Mouse (Mus musculus): ENCODE results near the gene Clns1a. TPM values are rescaled to one million over a fixed set of nuclear protein-coding genes. Genes with fewer than 3 reads are reported as not detected.
A peak's percentile ranks its signal among the peaks of the same experiment; 100 is the strongest.

Clns1a gene
- polyA plus RNA-seq, 1 experiment from 2014 or later = 195 TPM

DNA sequence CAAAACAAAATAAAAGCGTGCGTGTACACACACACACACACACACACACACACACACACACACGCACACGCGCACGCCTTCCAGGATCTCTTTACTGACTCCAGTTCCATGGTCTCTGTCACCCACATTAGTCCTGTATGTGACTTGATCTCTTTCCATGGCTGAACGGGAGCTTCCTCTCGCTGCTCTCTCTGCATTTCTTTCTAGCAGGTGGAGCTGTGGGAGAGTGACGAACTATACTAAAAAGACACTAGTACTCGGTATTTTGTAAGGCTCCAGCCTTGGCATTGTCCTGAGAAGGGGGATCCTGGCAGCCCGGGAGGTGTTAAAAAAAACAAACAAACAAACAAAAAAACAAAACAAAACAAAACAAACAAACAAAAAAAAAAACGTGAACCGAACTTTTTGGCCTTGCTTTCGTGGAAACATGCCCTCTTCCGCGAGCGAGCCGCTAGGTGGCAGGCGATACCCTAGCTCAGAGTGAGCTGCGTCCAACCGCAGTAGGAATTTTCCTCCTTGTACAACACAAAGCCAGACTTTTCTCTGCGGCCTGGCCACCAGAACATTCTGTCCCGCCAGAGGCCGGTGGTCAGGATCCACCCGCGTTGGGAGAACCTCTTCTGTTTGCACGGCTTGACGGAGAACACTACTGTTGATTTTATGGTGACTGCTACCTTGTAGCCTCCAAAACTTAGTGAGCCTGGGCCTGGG is 51.5 kb downstream of the Clns1a start:
- no peak overlapping the region for H3K4me3 ChIP-seq (replicated peaks; ENCODE audit: low read depth, low read length)
- DNase-seq (peak; percentile 91), ATAC-seq (ENCODE audit: low FRiP score, low TSS enrichment) (peak; percentile 77; the same call in 1 of the 2 replicates)
- no peaks in the 10 kb centered on the region for H3K36me3 ChIP-seq (ENCODE audit: control insufficient read depth, insufficient read depth, low read length)
- no peaks in the 10 kb centered on the region for H3K4me1 ChIP-seq (ENCODE audit: control insufficient read depth, insufficient read depth, low read length)
- H3K27me3 ChIP-seq (ENCODE audit: control insufficient read depth, insufficient read depth, low read length) = no peaks in the 10 kb centered on the region
- peak overlapping the region; percentile 30; the same call in 1 of the 2 replicates for H3K4me2 ChIP-seq (ENCODE audit: low read length)
- no peak overlapping the region for H3K9ac ChIP-seq (replicated peaks; ENCODE audit: low read length)
- 26% methylated on average over 28 of the region's 28 CpGs for WGBS
- no peaks in the 10 kb centered on the region for H3K9me3 ChIP-seq (ENCODE audit: control insufficient read depth, low read length)
- H3K27ac ChIP-seq (replicated peaks; ENCODE audit: low read depth, low read length) = no peak overlapping the region

DNA sequence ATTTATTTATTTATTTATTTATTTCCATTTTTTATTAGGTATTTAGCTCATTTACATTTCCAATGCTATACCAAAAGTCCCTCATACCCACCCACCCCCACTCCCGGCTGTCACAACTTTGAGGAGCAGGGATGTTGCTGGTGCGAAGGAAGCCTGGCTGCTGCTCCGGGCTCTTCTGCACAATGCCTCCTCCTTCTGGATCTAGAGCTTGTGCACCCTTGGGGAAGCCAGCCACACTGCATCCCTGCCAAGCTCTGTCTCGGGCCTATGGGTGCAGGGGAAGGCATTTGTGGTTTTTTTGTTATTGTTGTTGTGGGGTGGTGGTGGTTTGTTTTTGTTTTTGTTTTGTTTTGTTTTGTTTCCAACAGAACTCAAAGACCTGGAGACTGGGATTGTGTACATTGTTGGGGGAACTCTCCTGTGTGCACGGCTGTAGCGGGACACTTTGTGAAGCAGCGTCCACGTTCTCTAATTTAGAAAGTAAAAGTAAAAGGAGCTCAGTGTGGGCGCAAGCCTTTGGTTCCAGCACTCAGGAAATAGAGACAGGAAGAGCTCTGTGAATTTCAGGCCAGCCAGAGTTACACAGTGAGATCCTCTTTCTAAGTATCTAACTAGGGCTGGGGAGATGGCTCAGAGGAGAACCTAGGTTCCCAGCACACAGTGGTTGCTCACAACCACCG is 52.2 kb downstream of the Clns1a start:
- Histone ChIP-seq H3K4me1 (ENCODE audit: control insufficient read depth, insufficient read depth, low read length) (no peaks in the 10 kb centered on the region), H3K4me2 (ENCODE audit: low read length) (peak overlapping the region; percentile 28), H3K9ac (replicated peaks; ENCODE audit: low read length) (no peak overlapping the region), H3K9me3 (ENCODE audit: control insufficient read depth, low read length) (no peaks in the 10 kb centered on the region), H3K27me3 (ENCODE audit: control insufficient read depth, insufficient read depth, low read length) (no peaks in the 10 kb centered on the region), H3K4me3 (replicated peaks; ENCODE audit: low read depth, low read length) (no peak overlapping the region), H3K27ac (replicated peaks; ENCODE audit: low read depth, low read length) (no peak overlapping the region), H3K36me3 (ENCODE audit: control insufficient read depth, insufficient read depth, low read length) (no peaks in the 10 kb centered on the region)
- DNase-seq (no peak), ATAC-seq (ENCODE audit: low FRiP score, low TSS enrichment) (0 out of 2 replicates have a peak, but pooled peaks have one; percentile 14)
- 58% methylated on average over 10 of the region's 10 CpGs for WGBS

DNA sequence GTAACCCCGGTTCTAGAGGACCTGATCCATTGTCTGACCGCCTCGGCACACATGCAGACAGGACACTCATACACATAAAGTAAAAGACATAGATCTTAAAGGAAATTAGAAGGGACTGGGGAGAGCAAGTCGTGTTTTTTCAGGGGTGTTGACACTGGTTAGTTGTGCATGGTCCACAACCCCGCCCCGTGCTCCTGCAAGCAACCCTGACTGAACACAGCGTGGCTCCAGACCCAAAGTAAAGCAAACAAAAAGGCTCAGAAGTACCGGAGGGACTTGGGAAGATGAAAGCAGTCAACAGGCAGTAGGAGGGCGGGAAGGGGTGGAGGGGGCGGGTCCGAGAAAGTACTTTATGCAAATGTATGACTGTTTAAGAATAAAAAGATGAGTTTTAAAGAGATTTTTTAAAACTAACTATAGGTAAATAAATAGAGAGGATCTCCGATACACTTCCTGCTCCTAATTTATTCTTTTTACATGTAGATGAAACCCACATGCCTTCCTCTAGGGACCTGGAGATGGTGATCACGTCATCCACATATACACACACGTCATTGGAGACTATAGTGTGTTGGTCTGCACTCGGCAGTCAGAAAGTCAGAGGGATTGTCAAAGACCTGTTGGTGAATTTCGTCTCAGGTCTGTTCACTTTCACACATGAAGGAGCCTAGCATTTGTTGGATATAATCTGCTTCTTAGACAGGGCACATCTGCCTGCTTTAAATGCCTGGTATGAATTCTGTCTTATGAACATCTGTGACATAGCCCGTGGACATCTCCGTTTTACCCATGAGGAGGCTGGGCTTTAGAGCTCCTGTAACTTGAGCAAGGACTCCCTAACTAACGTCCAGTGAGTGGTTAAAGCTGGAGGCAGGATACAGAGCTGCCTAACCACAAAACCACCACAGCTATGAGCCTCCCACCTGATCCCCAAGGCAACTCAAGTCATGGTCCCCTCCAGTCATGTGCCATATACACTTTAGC is 53.1 kb downstream of the Clns1a start:
- Histone ChIP-seq H3K9me3 (ENCODE audit: control insufficient read depth, low read length) (no peaks in the 10 kb centered on the region), H3K36me3 (ENCODE audit: control insufficient read depth, insufficient read depth, low read length) (no peaks in the 10 kb centered on the region), H3K4me3 (replicated peaks; ENCODE audit: low read depth, low read length) (no peak overlapping the region), H3K27me3 (ENCODE audit: control insufficient read depth, insufficient read depth, low read length) (no peaks in the 10 kb centered on the region), H3K4me1 (ENCODE audit: control insufficient read depth, insufficient read depth, low read length) (no peaks in the 10 kb centered on the region), H3K4me2 (ENCODE audit: low read length) (peak overlapping the region; percentile 28), H3K9ac (replicated peaks; ENCODE audit: low read length) (no peak overlapping the region), H3K27ac (replicated peaks; ENCODE audit: low read depth, low read length) (no peak overlapping the region)
- no peak for DNase-seq
- peak; percentile 28; the same call in 1 of the 2 replicates for ATAC-seq (ENCODE audit: low FRiP score, low TSS enrichment)
- WGBS = 23% methylated on average over 19 of the region's 19 CpGs

DNA sequence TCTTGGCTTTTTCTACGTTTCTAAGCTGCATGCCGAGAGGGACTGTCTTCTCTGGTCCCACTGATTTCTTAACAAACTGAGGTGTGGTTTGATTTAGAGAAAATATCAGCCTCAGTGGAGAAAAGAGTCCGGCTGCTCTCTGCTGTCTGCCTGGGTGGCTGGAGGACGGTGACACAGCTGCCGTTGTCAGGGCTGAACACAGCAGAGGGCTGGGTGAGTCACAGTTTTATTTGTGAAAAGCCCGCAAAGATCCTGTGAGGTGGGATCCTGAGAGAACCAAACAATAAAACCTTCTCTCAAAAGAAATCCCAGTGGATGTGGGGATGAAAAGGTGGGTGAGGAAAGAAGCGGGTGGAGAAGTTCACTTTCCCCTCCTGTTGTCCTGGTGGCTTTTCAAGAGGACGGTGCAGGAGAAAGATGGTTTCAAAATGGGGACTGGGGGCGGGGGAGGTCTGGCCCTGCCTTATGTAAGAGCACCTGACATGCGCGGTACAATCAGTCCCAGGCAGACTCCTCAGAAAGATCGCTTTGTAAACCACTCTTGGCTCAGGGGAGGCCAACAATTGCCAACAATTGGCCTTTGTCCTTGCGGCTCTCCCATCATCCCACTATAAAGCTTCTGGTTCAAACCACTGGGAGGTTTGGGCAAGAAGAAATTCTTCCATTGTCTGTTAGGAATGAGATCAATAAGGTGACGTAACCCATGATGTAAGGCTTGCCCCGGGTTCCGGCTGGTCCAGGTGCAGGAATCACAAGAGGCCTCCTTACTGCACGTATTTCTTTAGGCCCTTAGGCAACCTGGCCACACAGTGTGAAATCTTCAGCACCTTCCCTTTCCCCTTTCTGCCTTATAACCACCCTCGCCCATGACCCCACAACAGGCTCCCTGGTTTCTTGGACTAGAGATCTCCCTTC is 60.8 kb downstream of the Clns1a start:
- peak overlapping the region; percentile 44 for H3K4me2 ChIP-seq (ENCODE audit: low read length)
- 0 out of 2 replicates have a peak overlapping the region, but pooled peaks have one; percentile 2 for H3K4me3 ChIP-seq (replicated peaks; ENCODE audit: low read depth, low read length)
- H3K27ac ChIP-seq (replicated peaks; ENCODE audit: low read depth, low read length) = peak overlapping the region; percentile 63
- 28% methylated on average over 18 of the region's 18 CpGs for WGBS
- ATAC-seq (ENCODE audit: low FRiP score, low TSS enrichment) = peak; percentile 84
- H3K4me1 ChIP-seq (ENCODE audit: control insufficient read depth, insufficient read depth, low read length) = 0 out of 2 replicates have a peak, but pooled peaks cover 6% of the 10 kb centered on the region
- H3K27me3 ChIP-seq (ENCODE audit: control insufficient read depth, insufficient read depth, low read length) = no peaks in the 10 kb centered on the region
- DNase-seq = peak; percentile 73
- no peaks in the 10 kb centered on the region for H3K36me3 ChIP-seq (ENCODE audit: control insufficient read depth, insufficient read depth, low read length)
- peak overlapping the region; percentile 36; the same call in 1 of the 2 replicates for H3K9ac ChIP-seq (replicated peaks; ENCODE audit: low read length)
- H3K9me3 ChIP-seq (ENCODE audit: control insufficient read depth, low read length) = no peaks in the 10 kb centered on the region

DNA sequence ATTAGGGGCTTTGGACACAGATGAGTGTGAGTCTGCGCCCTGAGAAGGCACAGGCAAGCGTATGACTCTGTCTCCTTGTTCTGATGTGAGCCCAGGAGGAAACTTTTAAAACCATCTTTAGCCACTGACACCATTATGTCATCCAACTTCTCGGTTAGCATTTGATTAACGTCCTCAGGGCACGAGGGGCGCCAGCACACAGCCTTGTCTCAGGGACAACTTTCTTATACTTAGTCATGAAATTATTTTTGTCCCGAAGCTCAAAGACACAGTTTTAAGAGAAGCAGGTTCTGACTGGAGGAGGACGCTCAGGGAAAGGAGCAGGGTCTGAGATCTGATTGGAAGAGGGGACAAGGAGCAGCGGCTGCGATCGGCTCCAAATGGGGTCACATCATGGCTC is 68.2 kb downstream of the Clns1a start:
- no peak for ATAC-seq (ENCODE audit: low FRiP score, low TSS enrichment)
- 88% methylated on average over 11 of the region's 11 CpGs for WGBS
- Histone ChIP-seq H3K4me2 (ENCODE audit: low read length) (no peak overlapping the region), H3K4me1 (ENCODE audit: control insufficient read depth, insufficient read depth, low read length) (no peaks in the 10 kb centered on the region), H3K4me3 (replicated peaks; ENCODE audit: low read depth, low read length) (no peak overlapping the region), H3K36me3 (ENCODE audit: control insufficient read depth, insufficient read depth, low read length) (no peaks in the 10 kb centered on the region), H3K9ac (replicated peaks; ENCODE audit: low read length) (no peak overlapping the region), H3K27me3 (ENCODE audit: control insufficient read depth, insufficient read depth, low read length) (no peaks in the 10 kb centered on the region), H3K27ac (replicated peaks; ENCODE audit: low read depth, low read length) (no peak overlapping the region), H3K9me3 (ENCODE audit: control insufficient read depth, low read length) (no peaks in the 10 kb centered on the region)
- DNase-seq = no peak

DNA sequence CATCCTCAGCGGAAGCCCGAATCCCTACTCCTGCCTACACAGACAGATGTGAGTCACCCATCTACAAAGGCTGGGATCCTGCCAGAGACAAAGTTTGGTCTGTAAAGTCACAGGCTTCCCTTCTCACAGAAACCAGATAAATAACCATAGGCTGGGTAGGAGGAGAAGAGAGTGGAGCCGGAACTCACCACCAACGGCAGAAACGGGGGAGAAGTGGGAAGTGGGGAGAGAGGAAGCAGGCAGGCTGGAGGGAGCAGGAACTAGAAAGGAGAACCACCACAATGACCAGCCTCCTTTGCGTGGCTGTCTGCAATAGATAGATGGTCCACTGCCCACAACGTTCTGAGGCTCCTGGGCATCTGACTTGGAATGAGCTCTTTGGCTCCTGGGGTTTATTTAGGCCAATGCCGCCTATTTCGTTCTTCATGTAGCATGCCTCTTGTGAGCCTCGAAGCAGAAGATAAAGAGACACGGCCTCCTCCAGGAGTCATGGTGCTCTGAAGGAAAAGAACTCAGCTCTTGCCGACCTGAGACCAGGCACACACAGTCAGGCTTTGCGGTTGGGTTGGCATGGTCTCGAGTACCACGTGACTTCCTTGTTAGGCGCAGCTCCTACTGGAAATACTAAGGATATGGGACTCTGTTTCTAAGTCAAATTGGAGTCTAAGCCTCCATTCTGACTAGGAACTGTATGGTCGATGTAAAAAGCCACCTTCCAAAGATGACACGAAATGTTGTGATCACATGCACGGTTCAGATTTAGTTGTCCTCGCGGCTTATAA is 68.9 kb downstream of the Clns1a start:
- DNase-seq = no peak
- Histone ChIP-seq H3K9ac (replicated peaks; ENCODE audit: low read length) (no peak overlapping the region), H3K36me3 (ENCODE audit: control insufficient read depth, insufficient read depth, low read length) (no peaks in the 10 kb centered on the region), H3K27me3 (ENCODE audit: control insufficient read depth, insufficient read depth, low read length) (no peaks in the 10 kb centered on the region), H3K4me3 (replicated peaks; ENCODE audit: low read depth, low read length) (no peak overlapping the region), H3K4me1 (ENCODE audit: control insufficient read depth, insufficient read depth, low read length) (no peaks in the 10 kb centered on the region), H3K9me3 (ENCODE audit: control insufficient read depth, low read length) (no peaks in the 10 kb centered on the region), H3K27ac (replicated peaks; ENCODE audit: low read depth, low read length) (no peak overlapping the region), H3K4me2 (ENCODE audit: low read length) (no peak overlapping the region)
- 93% methylated on average over 21 of the region's 21 CpGs for WGBS
- no peak for ATAC-seq (ENCODE audit: low FRiP score, low TSS enrichment)

DNA sequence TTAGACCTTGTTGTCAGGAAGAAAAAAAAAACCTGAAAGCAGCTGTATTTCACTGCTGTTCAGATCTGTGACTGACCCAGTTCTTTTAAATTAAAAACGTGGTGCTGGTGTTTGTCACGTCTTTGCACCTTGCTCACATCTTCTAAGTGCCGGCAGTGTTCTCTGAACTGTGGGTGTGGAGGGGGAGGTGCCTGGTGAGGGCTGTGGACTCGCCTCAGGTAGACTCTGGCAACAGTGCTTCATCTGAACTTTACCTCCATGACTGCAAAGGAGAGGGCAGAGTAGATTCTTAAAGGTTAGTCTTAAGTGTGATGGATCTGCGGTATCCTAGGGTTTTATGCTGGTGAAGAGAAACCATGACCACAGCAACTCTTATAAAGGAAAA is 69.5 kb downstream of the Clns1a start:
- H3K9me3 ChIP-seq (ENCODE audit: control insufficient read depth, low read length) = no peaks in the 10 kb centered on the region
- no peak overlapping the region for H3K4me2 ChIP-seq (ENCODE audit: low read length)
- no peak overlapping the region for H3K27ac ChIP-seq (replicated peaks; ENCODE audit: low read depth, low read length)
- H3K27me3 ChIP-seq (ENCODE audit: control insufficient read depth, insufficient read depth, low read length) = no peaks in the 10 kb centered on the region
- 84% methylated on average over 5 of the region's 5 CpGs for WGBS
- no peaks in the 10 kb centered on the region for H3K4me1 ChIP-seq (ENCODE audit: control insufficient read depth, insufficient read depth, low read length)
- no peak overlapping the region for H3K9ac ChIP-seq (replicated peaks; ENCODE audit: low read length)
- H3K4me3 ChIP-seq (replicated peaks; ENCODE audit: low read depth, low read length) = no peak overlapping the region
- no peaks in the 10 kb centered on the region for H3K36me3 ChIP-seq (ENCODE audit: control insufficient read depth, insufficient read depth, low read length)
- no peak for ATAC-seq (ENCODE audit: low FRiP score, low TSS enrichment)
- no peak for DNase-seq

All from midbrain, embryonic 14.5 days (tissue).